Mouse (Mus musculus): ENCODE measurements around the gene Atp2c2. TPM values are rescaled to one million over a fixed set of nuclear protein-coding genes. Genes with fewer than 3 reads are reported as not detected.

Gene Atp2c2
- total RNA-seq, 1 experiment from 2014 or later, result not detected

GRCm38 (mm10) chr8:119694696-119695095 is 5.1 kb upstream of the Atp2c2 start:
- ATAC-seq (replicated peaks; ENCODE audit: insufficient number of reproducible peaks, low FRiP score, low TSS enrichment, poor library complexity, severe bottlenecking), result no peak

GRCm38 (mm10) chr8:119697163-119697562 is 2.6 kb upstream of the Atp2c2 start:
- ATAC-seq (replicated peaks; ENCODE audit: insufficient number of reproducible peaks, low FRiP score, low TSS enrichment, poor library complexity, severe bottlenecking), result no peak

- no peak for ATAC-seq (replicated peaks; ENCODE audit: insufficient number of reproducible peaks, low FRiP score, low TSS enrichment, poor library complexity, severe bottlenecking)
These were observed 849 bp upstream of the Atp2c2 start for GRCm38 (mm10) chr8:119698960-119699359.

- no peak for ATAC-seq (replicated peaks; ENCODE audit: insufficient number of reproducible peaks, low FRiP score, low TSS enrichment, poor library complexity, severe bottlenecking)
These were observed 3.2 kb downstream of the Atp2c2 start for GRCm38 (mm10) chr8:119702965-119703364.

GRCm38 (mm10) chr8:119707146-119707545 is 7.3 kb downstream of the Atp2c2 start:
- ATAC-seq (replicated peaks; ENCODE audit: insufficient number of reproducible peaks, low FRiP score, low TSS enrichment, poor library complexity, severe bottlenecking), result no peak

GRCm38 (mm10) chr8:119708471-119708870 is 8.7 kb downstream of the Atp2c2 start:
- no peak for ATAC-seq (replicated peaks; ENCODE audit: insufficient number of reproducible peaks, low FRiP score, low TSS enrichment, poor library complexity, severe bottlenecking)

GRCm38 (mm10) chr8:119708878-119709702 is 9.3 kb downstream of the Atp2c2 start:
- ATAC-seq (replicated peaks; ENCODE audit: insufficient number of reproducible peaks, low FRiP score, low TSS enrichment, poor library complexity, severe bottlenecking), result no peak

- ATAC-seq (replicated peaks; ENCODE audit: insufficient number of reproducible peaks, low FRiP score, low TSS enrichment, poor library complexity, severe bottlenecking), result no peak
These were observed 9.9 kb downstream of the Atp2c2 start for GRCm38 (mm10) chr8:119709703-119710093.

GRCm38 (mm10) chr8:119712226-119712625 is 12.4 kb downstream of the Atp2c2 start:
- 0 out of 2 replicates have a peak, but pooled peaks have one; percentile 52 for ATAC-seq (replicated peaks; ENCODE audit: insufficient number of reproducible peaks, low FRiP score, low TSS enrichment, poor library complexity, severe bottlenecking)

- no peak for ATAC-seq (replicated peaks; ENCODE audit: insufficient number of reproducible peaks, low FRiP score, low TSS enrichment, poor library complexity, severe bottlenecking)
These were observed 13.6 kb downstream of the Atp2c2 start for GRCm38 (mm10) chr8:119713421-119713820.

- ATAC-seq (replicated peaks; ENCODE audit: insufficient number of reproducible peaks, low FRiP score, low TSS enrichment, poor library complexity, severe bottlenecking), result no peak
These were observed 15.4 kb downstream of the Atp2c2 start for GRCm38 (mm10) chr8:119715221-119715620.

- ATAC-seq (replicated peaks; ENCODE audit: insufficient number of reproducible peaks, low FRiP score, low TSS enrichment, poor library complexity, severe bottlenecking), result no peak
These were observed 17.0 kb downstream of the Atp2c2 start for GRCm38 (mm10) chr8:119716730-119717299.

GRCm38 (mm10) chr8:119717765-119718164 is 18.0 kb downstream of the Atp2c2 start:
- 0 out of 2 replicates have a peak, but pooled peaks have one; percentile 54 for ATAC-seq (replicated peaks; ENCODE audit: insufficient number of reproducible peaks, low FRiP score, low TSS enrichment, poor library complexity, severe bottlenecking)

- no peak for ATAC-seq (replicated peaks; ENCODE audit: insufficient number of reproducible peaks, low FRiP score, low TSS enrichment, poor library complexity, severe bottlenecking)
These were observed 19.2 kb downstream of the Atp2c2 start for GRCm38 (mm10) chr8:119719011-119719501.

- no peak for ATAC-seq (replicated peaks; ENCODE audit: insufficient number of reproducible peaks, low FRiP score, low TSS enrichment, poor library complexity, severe bottlenecking)
These were observed 22.5 kb downstream of the Atp2c2 start for GRCm38 (mm10) chr8:119722348-119722747.

- no peak for ATAC-seq (replicated peaks; ENCODE audit: insufficient number of reproducible peaks, low FRiP score, low TSS enrichment, poor library complexity, severe bottlenecking)
These were observed 23.9 kb downstream of the Atp2c2 start for GRCm38 (mm10) chr8:119723676-119724075.

- ATAC-seq (replicated peaks; ENCODE audit: insufficient number of reproducible peaks, low FRiP score, low TSS enrichment, poor library complexity, severe bottlenecking), result no peak
These were observed 24.8 kb downstream of the Atp2c2 start for GRCm38 (mm10) chr8:119724596-119724995.

GRCm38 (mm10) chr8:119727093-119727492 is 27.3 kb downstream of the Atp2c2 start:
- no peak for ATAC-seq (replicated peaks; ENCODE audit: insufficient number of reproducible peaks, low FRiP score, low TSS enrichment, poor library complexity, severe bottlenecking)

- ATAC-seq (replicated peaks; ENCODE audit: insufficient number of reproducible peaks, low FRiP score, low TSS enrichment, poor library complexity, severe bottlenecking), result no peak
These were observed 28.6 kb downstream of the Atp2c2 start for GRCm38 (mm10) chr8:119728351-119728895.

GRCm38 (mm10) chr8:119732072-119732471 is 32.3 kb downstream of the Atp2c2 start:
- ATAC-seq (replicated peaks; ENCODE audit: insufficient number of reproducible peaks, low FRiP score, low TSS enrichment, poor library complexity, severe bottlenecking), result no peak
